Mouse (Mus musculus) lung, adult 2 months (tissue): Measurements from ENCODE around the gene Tom1l2.

ENCODE experiments used
- CTCF ChIP-seq: fragments of 200-500 bp; IDR thresholded peaks from 2 replicates; pipeline ENCODE4 v1.5.1; 2011; ENCODE audit warnings: mild to moderate bottlenecking, low read length, control low read depth; ENCODE audit not compliant: insufficient read depth
- POLR2A ChIP-seq: fragments of 200-500 bp; IDR thresholded peaks from 2 replicates; pipeline ENCODE4 v1.6.1; 2011; ENCODE audit warnings: low read depth, mild to moderate bottlenecking, control low read depth, low read length, borderline replicate concordance; ENCODE audit errors: extremely low read depth

GRCm38 (mm10) chr11:60301588-60302208 lies 51.0 kb downstream of the Tom1l2 start:
- TF ChIP-seq CTCF (no peak), POLR2A (no peak)
